Mouse (Mus musculus) brain, embryonic 18.5 days (tissue): ENCODE results near the gene Meis1.

Source experiments
- DNase-seq: peaks from one replicate; pipeline ENCODE4 v3.0.0-alpha.2; 2012; ENCODE audit warnings: low read depth, low spot score

The Meis1 gene

GRCm38 (mm10) chr11:18990244-18990677, 28.5 kb downstream of the Meis1 start:
- DNase-seq: no peak

GRCm38 (mm10) chr11:18989669-18990243, 29.0 kb downstream of the Meis1 start:
- DNase-seq: no peak

- DNase-seq: no peak
Observed at GRCm38 (mm10) chr11:18988637-18989263, 30.0 kb downstream of the Meis1 start.

GRCm38 (mm10) chr11:18983813-18984212, 35.0 kb downstream of the Meis1 start:
- no peak for DNase-seq

DNA sequence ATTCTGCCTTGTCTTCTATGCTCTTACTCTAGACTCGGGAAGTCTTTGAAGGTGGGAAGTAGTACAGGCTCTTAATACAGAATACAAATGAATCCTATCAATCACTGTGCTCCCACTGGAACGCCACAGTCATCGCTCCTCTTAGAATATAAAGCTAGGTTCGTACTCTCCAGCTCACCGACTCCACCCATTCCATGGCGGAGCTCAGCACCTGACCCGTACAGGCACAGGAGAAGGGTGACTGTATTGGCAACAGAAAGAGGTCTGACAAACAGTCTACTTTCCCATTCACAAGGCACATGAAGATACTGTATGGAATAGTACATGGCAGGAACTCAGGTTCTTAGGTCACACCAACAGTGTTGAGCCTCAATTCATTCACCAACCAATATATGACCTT, 35.5 kb downstream of the Meis1 start:
- no peak for DNase-seq

GRCm38 (mm10) chr11:18982331-18982730, 36.5 kb downstream of the Meis1 start:
- DNase-seq: no peak

- DNase-seq: no peak
Observed at GRCm38 (mm10) chr11:18981367-18981766, 37.4 kb downstream of the Meis1 start.

DNA sequence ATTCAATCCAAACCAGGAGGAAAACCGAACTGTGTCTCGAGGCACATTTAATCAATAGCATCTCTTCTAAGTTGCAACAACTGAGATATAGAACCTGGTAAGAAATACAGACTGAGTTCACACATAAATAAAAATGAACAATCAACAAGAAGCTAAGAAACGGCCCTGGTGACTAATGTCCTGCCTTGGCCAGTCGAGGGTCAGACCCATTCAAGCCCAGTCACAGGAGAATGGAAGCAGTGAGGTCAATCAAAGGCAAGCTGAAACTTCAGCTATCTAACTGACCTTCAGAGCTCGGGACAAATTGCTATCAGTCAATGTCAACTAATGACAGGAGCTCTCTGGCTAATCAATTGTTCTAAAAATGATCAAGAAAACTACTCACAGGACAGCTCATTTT, 38.2 kb downstream of the Meis1 start:
- DNase-seq: no peak

DNA sequence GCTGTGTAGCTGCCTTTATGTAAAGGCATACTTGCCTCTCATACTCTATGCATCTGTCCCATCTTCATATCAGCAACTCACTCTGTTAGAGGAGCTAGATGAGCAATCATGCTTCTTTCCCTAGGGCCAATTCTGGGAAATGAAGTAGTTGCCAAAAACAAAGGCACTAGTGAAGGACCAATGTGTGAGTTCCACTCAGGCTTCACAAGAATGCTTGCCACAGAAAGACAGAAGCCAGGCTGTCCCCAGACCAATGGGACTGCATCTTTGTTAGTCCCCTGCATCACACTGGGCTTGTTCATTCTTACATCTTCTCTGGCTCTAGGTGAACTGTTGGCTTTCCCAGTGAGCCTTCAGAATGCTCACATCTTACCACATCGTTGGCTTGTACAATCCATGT, 43.7 kb downstream of the Meis1 start:
- no peak for DNase-seq

- no peak for DNase-seq
Observed at GRCm38 (mm10) chr11:18973808-18974207, 45.0 kb downstream of the Meis1 start.

DNA sequence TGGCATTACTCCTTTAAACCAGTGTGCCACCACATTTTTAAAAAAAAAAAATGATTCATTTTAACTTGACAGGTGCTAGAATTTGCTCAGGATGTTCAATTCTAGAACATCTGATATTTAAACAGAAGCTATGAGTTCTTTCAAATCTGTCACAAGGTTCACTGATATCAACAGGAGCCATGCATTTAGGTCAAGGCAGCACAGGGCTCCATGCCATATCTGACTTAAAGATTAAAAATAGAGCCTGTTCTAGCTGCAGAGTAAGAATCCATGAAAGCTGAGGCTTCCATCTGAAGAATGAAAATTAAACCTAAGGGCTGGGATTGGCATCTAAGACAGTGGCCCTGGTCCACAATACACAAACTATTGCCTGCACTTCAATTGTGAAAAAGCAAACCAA, 45.8 kb downstream of the Meis1 start:
- DNase-seq: no peak

GRCm38 (mm10) chr11:18971551-18971950, 47.2 kb downstream of the Meis1 start:
- no peak for DNase-seq

- DNase-seq: no peak
Observed at GRCm38 (mm10) chr11:18969920-18970336, 48.9 kb downstream of the Meis1 start.

DNA sequence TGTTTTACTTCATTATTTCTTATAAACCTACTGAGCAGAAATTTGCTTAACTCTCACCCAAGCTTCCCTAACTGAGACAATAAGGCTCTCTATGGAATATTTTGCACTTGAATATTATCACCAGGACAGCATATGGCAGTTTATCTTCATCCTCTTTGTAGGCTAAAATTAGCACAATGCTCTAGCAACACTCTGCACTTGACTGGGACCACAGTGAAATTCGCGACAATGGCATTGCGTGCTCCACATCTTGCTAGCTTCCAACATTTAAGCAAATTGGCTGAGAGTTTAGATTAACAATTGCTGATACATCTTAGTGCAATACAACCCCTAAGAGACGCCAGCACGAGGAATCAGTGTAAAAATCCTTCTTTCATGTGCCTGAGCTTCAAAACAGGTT, 54.4 kb downstream of the Meis1 start:
- no peak for DNase-seq

GRCm38 (mm10) chr11:18963202-18964136, 55.3 kb downstream of the Meis1 start:
- no peak for DNase-seq

DNA sequence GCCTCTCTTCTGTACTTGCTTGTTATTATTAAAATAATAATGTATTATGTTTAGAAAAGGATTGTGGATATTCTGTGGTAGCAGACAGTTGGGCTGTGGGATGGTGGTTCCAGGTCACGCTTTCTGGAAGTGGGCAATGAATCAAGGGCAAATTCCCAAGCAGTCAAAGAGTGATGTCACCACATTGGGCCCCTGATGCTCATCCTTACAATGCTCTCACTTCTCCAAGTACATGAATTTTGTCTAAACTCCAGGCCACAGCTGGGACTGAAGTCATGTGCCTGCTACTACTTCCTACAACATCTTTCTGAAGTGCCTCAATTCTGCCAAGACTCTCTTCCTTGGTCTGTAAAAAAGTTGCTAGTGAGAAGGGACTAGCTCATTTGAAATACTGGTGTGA, 59.3 kb downstream of the Meis1 start:
- no peak for DNase-seq

- peak; percentile 14 for DNase-seq
Observed at GRCm38 (mm10) chr11:18957805-18958770, 60.7 kb downstream of the Meis1 start.

- DNase-seq: no peak
Observed at GRCm38 (mm10) chr11:18957097-18957804, 61.5 kb downstream of the Meis1 start.

GRCm38 (mm10) chr11:18955969-18956368, 62.8 kb downstream of the Meis1 start:
- DNase-seq: no peak

DNA sequence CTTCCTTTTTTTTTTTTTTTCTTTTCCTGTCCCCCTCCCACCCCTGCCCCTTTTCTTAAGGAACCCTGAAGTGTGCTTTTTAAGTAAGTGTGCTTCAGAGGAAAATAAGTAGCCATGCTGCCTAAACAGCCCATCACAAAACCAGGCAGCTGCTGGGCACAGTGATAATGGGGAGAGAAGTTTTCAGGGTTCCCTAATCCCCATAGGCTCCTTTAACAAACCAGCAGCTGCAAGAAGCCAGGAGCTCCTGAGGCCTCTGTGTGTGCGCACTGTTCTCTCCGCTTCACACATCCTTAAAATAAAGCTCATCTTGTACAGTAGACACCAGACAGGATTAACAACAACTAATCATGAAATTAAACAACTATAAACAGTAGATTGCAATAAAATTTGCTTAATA, 63.9 kb downstream of the Meis1 start:
- no peak for DNase-seq

GRCm38 (mm10) chr11:18953892-18954291, 64.9 kb downstream of the Meis1 start:
- DNase-seq: no peak
